Mouse (Mus musculus) testis, adult 2 months (tissue): ENCODE data around the gene Gm45213.

Source experiments
- CTCF ChIP-seq: fragments of 200-500 bp; IDR thresholded peaks from 2 replicates; pipeline ENCODE4 v1.5.1; 2012; ENCODE audit warnings: low read depth, mild to moderate bottlenecking, inconsistent platforms, low read length, moderate library complexity; ENCODE audit not compliant: control insufficient read depth, insufficient read depth, insufficient replicate concordance
- POLR2A ChIP-seq: fragments of 200-500 bp; IDR thresholded peaks from 2 replicates; pipeline ENCODE4 v1.6.1; 2012; ENCODE audit warnings: low read depth, mild to moderate bottlenecking, inconsistent platforms, low read length, moderate library complexity; ENCODE audit not compliant: control insufficient read depth

- TF ChIP-seq CTCF (no peak), POLR2A (no peak)
Measured at GRCm38 (mm10) chr7:66043552-66044459, at the start of gene Gm45213.
